Mouse (Mus musculus) E14TG2a.4 (cell line): ENCODE results near the gene Slc35f4.

Experiments used
- H3K27me3 ChIP-seq: 2 replicates; pipeline ENCODE4 v1.6.1; 2014; ENCODE audit warnings: low read length, control low read depth; ENCODE audit not compliant: insufficient read depth
- H3K36me3 ChIP-seq: 2 replicates; pipeline ENCODE4 v1.6.1; 2014; ENCODE audit warnings: low read length, control low read depth; ENCODE audit not compliant: insufficient read depth
- H3K4me1 ChIP-seq: replicated peaks from 2 replicates; pipeline ENCODE4 v1.6.1; 2014; ENCODE audit warnings: low read depth, low read length, control low read depth
- H3K4me3 ChIP-seq: replicated peaks from 2 replicates; pipeline ENCODE4 v1.5.1; 2014; ENCODE audit warnings: mild to moderate bottlenecking, low read length
- H3K9me3 ChIP-seq: 2 replicates; pipeline ENCODE4 v1.6.1; 2014; ENCODE audit warnings: low read length, control low read depth
- CTCF ChIP-seq: conservative IDR thresholded peaks from 2 replicates; pipeline ENCODE4 v1.5.1; 2014; ENCODE audit warnings: low read length
- NANOG ChIP-seq: IDR thresholded peaks from 2 replicates; pipeline ENCODE4 v1.6.1; 2014; ENCODE audit warnings: borderline replicate concordance, low read length, mixed read lengths
- POU5F1 ChIP-seq: IDR thresholded peaks from 2 replicates; pipeline ENCODE4 v1.6.1; 2014; ENCODE audit warnings: low read length, borderline replicate concordance

Gene Slc35f4

DNA sequence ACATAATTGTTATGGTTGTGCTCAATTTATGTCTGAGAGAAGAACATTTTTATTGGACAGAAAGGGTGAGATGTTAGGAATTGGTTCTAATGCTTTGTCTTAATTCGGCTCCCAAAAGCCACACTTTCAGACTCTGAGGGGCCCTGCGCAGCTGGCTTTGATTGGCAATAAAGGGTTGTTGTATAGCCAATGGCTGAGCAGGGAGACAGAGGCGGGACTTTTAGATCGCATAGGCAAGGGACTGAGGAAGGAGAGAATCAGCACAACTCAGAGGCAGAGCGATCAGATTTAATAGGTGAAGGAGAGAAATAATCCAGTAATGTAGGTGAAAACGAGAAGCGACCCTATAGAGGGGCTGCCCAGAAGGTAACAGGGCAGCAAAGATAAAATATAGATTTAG is 79.4 kb downstream of the Slc35f4 start:
- no peaks in the 10 kb centered on the region for H3K9me3 ChIP-seq
- H3K27me3 ChIP-seq, result peaks cover 19% of the 10 kb centered on the region
- H3K4me1 ChIP-seq, result peaks cover 24% of the 10 kb centered on the region
- H3K4me3 ChIP-seq, result no peak overlapping the region; the same call in 1 of the 2 replicates
- no peaks in the 10 kb centered on the region for H3K36me3 ChIP-seq
- TF ChIP-seq NANOG (no peak), POU5F1 (no peak), CTCF (no peak)

DNA sequence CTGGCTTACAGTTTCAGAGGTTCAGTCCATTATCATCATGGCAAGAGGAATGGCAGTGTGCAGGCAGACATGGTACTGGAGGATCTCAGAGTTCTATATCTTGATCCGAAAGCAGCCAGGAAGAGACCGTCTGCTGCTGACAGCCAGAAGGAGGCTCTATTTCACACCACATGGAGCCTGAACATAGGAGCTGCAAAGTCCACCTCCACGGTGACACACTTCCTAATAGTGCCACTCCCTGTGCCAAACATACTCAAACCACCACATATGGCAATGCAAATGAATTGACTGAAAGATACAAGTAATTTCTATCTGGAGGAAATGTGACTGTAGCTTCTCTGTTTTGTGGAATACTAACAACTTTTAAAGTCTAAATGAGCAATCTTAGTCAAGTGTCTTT is 89.0 kb downstream of the Slc35f4 start:
- no peak for TF ChIP-seq POU5F1
- TF ChIP-seq NANOG, result no peak
- no peak for TF ChIP-seq CTCF
- no peaks in the 10 kb centered on the region for H3K27me3 ChIP-seq

DNA sequence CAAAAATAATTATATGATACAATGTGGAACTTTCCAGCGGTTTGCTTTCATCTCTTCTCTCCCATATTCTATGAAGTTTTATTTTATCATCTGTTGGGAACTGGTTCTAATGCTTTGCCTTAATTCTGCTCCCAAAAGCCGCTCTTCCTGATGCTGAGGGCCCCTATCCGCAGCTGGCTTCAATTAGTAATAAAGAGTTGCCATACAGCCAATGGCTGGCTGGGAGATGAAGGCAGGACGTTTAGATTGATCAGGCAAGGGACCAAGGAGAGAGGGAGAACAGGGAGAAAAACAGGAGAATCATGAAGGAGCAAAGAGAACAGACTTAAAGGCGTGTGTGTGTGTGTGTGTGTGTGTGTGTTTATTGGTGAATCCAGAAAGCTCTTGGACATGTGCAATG is 94.0 kb downstream of the Slc35f4 start:
- 0 out of 2 replicates have a peak, but pooled peaks cover 8% of the 10 kb centered on the region for H3K4me1 ChIP-seq
- no peak overlapping the region for H3K4me3 ChIP-seq
- no peaks in the 10 kb centered on the region for H3K27me3 ChIP-seq
- H3K36me3 ChIP-seq, result no peaks in the 10 kb centered on the region
- H3K9me3 ChIP-seq, result no peaks in the 10 kb centered on the region
- TF ChIP-seq CTCF (no peak), NANOG (no peak), POU5F1 (no peak)

More for the DNA sequence above, 89.0 kb downstream of the Slc35f4 start:
- no peaks in the 10 kb centered on the region for H3K36me3 ChIP-seq
- no peaks in the 10 kb centered on the region for H3K4me1 ChIP-seq
- no peaks in the 10 kb centered on the region for H3K9me3 ChIP-seq
- no peak overlapping the region for H3K4me3 ChIP-seq

GRCm38 (mm10) chr14:49392482-49392881 is 133.4 kb downstream of the Slc35f4 start:
- H3K27me3 ChIP-seq, result no peaks in the 10 kb centered on the region
- H3K4me1 ChIP-seq, result no peaks in the 10 kb centered on the region
- H3K9me3 ChIP-seq, result peaks cover 8% of the 10 kb centered on the region
- TF ChIP-seq POU5F1, result no peak
- no peak for TF ChIP-seq CTCF
- TF ChIP-seq NANOG, result no peak
- H3K36me3 ChIP-seq, result no peaks in the 10 kb centered on the region
- H3K4me3 ChIP-seq, result no peak overlapping the region

DNA sequence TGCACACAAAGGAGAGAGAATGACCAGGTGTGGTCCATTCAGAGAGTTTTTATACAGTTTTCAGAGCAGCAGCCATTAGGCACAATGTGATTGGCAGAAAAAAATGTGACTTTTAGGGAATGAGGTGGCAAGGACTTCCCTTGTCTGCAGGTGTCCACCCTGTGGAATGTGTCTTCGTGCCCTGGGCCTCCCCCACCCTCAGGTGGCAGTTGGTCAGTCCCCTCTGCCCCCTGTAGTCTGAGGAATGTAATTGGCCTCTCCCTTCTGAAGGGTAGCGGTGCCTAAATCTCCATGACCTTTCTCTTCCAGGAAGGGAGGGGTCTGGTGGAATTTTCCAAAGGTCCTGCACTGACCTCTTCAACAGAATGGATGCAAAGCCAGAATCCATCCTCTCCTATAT is 163.7 kb downstream of the Slc35f4 start:
- peaks cover 8% of the 10 kb centered on the region; the same call in 1 of the 2 replicates for H3K9me3 ChIP-seq
- H3K36me3 ChIP-seq, result no peaks in the 10 kb centered on the region
- no peak for TF ChIP-seq CTCF
- TF ChIP-seq NANOG, result no peak
- no peak for TF ChIP-seq POU5F1
- peak overlapping the region; percentile 7; the same call in 1 of the 2 replicates for H3K4me3 ChIP-seq
- H3K27me3 ChIP-seq, result no peaks in the 10 kb centered on the region
- peaks cover 13% of the 10 kb centered on the region for H3K4me1 ChIP-seq

DNA sequence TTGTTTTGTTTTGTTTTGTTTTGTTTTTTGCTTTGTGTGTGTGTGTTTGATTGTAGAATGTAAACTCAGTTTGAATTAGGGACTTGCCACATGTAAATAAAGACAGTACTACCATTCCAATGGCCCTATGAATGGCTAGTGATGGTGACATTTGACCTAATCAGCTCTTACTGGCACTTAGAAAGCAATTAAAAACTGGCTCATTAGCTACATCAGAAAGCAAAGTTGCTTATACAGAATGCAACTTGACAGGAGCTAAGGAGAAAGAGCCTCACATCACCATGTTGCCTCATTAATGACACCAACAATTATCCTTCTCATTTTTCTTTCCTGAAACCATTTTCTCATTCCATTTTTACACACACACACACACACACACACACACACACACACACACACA is 170.3 kb downstream of the Slc35f4 start:
- no peaks in the 10 kb centered on the region for H3K9me3 ChIP-seq
- H3K27me3 ChIP-seq, result no peaks in the 10 kb centered on the region
- H3K36me3 ChIP-seq, result no peaks in the 10 kb centered on the region
- H3K4me3 ChIP-seq, result no peak overlapping the region
- TF ChIP-seq POU5F1, result no peak
- TF ChIP-seq CTCF, result no peak
- TF ChIP-seq NANOG, result no peak
- H3K4me1 ChIP-seq, result peaks cover 4% of the 10 kb centered on the region; the same call in 1 of the 2 replicates

GRCm38 (mm10) chr14:49348897-49349250 is 177.0 kb downstream of the Slc35f4 start:
- no peaks in the 10 kb centered on the region for H3K36me3 ChIP-seq
- peaks cover 13% of the 10 kb centered on the region; the same call in 1 of the 2 replicates for H3K4me1 ChIP-seq
- TF ChIP-seq NANOG, result no peak
- no peak for TF ChIP-seq POU5F1
- peak; percentile 98 for TF ChIP-seq CTCF
- no peaks in the 10 kb centered on the region for H3K27me3 ChIP-seq
- H3K4me3 ChIP-seq, result no peak overlapping the region
- H3K9me3 ChIP-seq, result no peaks in the 10 kb centered on the region

- TF ChIP-seq CTCF (no peak), POU5F1 (no peak), NANOG (no peak)
- Histone ChIP-seq H3K4me1 (peaks cover 13% of the 10 kb centered on the region; the same call in 1 of the 2 replicates), H3K9me3 (no peaks in the 10 kb centered on the region), H3K4me3 (no peak overlapping the region), H3K27me3 (no peaks in the 10 kb centered on the region), H3K36me3 (no peaks in the 10 kb centered on the region)
Observed at GRCm38 (mm10) chr14:49348164-49348896, 177.5 kb downstream of the Slc35f4 start.
